Mouse (Mus musculus): ENCODE results near the gene Npepps.

Npepps gene

DNA sequence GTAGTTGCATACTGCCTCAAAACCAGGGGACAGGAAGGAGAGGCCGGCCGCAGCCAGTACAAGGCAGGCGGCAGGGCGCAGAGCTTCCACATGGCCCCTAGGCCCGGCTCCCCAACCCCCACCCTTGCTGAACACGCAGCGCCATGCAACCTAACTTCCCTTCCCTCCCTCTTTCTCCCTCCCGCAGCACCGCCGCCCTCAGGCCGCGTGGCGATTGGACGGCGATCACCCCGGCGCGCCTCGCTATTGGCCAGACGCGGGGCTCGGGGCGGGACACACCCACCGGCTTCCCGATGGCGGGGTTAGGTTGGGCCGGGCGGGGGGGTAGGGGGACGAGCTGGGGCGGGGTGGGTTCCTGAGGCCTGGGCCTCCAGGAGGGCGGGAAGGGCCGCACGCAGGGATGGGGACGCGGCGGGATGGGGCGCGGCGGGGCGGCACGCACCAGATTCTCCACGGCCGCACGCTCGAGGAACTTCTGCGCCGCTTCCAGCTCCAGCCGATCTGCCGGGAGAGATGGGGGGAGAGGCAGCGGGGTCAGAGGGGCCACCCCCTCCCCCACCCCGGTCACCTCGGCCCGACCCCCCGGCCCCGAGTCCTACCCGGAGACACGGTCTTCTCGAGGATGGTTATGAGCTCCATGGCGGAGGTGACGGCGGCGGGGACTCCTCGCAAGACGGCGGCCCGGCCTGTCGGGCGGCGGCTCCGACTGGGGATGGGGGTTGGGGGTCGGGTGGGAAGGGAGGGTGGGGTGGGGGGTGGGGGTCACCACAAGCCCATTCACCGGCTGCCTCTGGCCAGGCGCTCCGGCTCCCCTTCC, 93.3 kb downstream of the Npepps start:
- peak; percentile 97 to 98 for DNase-seq (ENCODE audit: low spot score in 2 of 2)

DNA sequence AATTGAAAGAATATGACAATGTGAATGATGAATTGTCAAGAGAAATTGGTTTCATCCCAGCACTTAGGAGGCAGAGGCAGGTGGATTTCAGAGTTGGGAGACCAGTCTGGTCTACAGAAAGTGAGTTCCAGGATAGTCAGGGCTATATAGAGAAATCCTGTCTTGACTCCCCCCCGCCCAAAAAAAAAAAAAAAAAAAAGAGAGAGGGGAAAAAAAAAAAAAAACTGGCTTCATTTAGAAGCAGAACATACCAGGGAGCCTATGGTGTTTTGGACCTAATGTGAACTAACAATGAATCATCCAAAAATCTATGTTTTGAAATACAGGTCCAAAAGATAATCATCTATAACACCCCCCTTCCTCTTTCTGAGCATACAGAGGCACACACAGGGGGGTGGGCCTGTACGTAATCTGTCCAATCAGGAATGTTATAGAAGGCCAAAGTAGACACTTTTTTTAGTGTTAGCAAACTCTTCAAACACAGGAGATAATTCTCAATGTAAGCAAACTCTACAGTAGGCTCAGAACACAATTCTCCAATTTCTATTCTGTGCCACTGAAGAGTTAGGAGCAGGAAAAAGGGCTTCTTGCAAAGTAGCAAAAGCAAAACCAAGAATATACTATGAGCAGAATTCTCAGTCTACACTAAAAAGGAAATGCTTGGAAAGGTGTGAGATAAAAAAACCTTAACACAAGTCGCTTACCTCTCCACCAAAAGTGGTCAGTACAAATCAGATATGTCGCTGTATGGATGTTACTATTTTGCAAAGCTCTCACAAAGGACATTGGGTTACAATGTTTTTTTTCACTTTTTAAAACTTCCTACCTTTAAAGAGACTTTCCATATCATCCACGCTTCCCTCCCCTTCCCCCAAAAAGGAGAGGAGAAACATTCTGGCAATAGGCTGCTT, 94.5 kb downstream of the Npepps start:
- no peak for DNase-seq (ENCODE audit: low spot score in 2 of 2)

DNA sequence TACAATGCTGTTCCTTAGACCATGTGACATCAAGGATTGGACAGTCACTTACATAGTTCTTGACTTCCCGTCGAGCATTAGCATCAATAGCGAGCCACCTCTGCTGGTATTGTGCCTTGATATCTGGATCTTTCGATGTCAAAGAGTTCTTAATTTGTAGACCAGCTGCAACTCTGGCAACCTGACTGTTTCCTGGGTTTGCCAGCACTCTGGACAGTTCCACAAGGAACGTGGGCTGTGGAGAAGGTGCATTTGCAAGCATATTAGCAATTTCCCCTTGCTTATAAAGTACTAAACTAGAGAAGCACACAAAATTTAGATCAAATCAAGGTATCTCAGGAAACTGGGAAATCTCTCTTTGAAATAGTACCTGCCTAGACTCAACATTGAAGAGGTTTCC, 95.6 kb downstream of the Npepps start:
- no peak for DNase-seq (ENCODE audit: low spot score in 2 of 2)

DNA sequence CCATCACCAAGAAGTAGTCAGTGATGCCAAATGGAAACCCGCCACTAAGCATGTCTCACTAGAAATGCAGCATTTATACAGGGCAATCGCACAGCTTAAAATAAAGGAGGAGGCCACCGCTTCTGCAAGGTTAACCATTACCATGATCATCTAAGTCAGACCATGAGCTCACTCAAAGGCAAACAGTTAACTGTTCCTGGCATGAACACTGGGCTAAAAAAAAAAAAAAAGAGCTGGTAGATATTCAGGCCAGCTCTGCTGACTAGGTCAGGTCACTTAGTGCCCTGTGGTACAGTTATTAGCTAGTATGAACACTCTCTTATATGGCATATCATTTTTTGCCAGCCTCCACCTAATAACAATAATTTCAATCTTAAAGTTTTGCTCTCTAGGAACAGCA, 98.0 kb downstream of the Npepps start:
- DNase-seq (ENCODE audit: low spot score in 2 of 2): no peak

DNA sequence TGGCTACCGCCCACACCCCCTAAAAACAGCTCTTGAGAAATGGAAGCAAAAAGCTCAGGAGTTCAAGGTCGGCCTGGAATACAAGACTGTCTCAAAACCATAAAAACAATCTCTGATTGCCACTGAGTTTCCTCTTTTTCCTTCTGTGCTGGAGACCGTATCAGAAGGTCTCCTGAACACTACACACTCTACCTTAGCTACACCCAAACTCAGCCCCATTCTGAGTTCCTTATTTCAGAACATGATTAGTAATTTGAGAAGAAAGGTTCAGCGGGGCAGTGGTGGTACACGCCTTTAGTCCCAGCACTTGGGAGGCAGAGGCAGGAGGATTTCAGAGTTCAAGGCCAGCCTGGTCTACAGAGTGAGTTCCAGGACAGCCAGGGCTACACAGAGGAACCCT, 99.4 kb downstream of the Npepps start:
- DNase-seq (ENCODE audit: low spot score in 2 of 2): no peak

DNA sequence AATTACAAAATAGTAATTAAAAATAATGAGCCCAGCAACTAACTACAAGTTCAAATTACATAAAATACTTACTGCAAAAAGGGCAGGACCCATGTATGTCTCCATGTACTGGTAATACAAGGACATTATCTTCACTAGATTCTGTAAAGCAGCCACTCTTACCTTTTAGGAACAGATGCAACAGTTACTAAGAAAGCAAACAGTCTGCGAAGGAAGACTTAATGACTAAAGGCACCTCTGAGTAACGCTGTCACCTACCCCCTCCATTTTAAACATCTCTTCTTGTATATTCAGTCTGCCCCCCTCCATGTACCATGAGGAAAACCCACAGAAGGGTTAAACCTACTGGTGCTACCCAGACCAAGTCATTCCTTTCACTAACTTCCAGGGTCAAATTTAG, 102.2 kb downstream of the Npepps start:
- DNase-seq (ENCODE audit: low spot score in 2 of 2): no peak

DNA sequence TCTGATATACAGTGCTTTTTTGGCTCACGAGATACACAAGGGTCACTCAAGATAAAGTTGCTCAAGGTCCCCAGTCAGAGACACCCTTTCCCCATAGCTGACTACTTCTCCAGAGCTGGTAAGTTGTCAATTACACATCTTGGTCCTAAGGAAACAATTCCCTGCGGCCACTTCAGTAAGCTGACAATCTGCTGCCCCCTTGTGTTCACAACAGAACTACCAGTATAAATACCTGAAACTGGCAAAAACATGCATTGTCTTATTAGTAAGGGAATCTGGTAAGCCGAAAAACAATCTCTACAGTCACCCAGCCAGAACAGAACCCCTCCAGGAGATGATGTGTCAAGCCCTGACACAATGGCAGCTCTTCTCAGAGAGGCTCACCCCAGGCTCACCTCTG, 103.6 kb downstream of the Npepps start:
- peak in 1 of 2 experiments; percentile 51 for DNase-seq (ENCODE audit: low spot score in 2 of 2)

DNA sequence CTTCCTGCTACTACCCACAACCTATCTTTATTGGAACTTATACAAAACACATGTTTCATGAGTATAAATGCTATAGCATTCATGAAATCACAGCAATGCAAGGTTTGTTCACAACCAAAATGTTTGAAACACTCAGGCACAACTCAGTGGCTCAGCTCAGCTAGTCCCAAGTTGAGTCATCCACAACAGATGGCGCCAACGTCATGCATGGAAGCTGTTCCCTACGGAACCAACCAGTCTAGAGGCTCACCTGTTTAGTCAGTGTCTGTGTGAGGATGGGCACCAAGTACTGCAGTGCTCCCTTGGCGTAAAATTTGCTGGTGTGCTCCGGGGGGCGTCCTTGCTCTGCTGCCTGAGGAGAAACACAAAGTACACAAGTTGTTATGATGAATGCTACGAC, 104.9 kb downstream of the Npepps start:
- DNase-seq (ENCODE audit: low spot score in 2 of 2): peak in 1 of 2 experiments; percentile 43

DNA sequence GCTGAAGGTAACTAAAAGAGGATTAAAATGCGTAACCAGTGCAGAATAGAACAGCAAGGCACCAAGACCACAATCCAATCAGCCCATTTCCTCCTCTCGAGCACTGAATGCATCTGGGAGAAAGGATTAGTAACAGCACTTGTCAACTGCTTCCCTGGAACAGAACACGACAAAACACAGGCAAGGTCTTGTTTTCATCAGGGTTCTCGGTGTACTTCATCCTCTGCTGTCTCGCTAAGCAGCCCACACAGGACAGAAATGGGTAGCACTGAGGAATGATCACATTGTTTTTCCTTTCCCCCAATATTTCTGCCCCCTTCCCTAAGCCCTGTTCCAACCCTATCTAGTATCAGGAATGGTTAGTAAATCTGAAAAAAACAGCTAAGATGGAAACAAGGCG, 120.1 kb downstream of the Npepps start:
- DNase-seq (ENCODE audit: low spot score in 2 of 2): no peak

DNA sequence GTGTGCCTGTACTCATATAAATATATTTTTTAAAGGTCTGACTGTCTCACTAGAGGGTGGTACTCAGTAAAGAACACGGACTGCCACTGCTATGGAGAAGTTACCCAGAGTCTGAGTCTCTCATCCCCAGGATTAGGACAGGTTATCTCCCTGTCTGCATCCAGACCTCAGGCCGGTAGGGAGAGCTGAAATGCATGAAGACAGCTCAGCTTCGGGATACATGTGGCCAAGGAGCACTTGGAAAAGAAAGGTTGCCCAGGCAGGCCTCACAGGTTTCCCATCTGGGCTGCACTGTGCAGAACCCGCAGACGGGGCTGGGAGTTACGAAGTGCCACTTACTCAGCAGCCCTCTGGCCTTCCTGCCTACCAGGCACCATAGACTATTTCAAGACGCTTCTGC, 123.4 kb downstream of the Npepps start:
- DNase-seq (ENCODE audit: low spot score in 2 of 2): no peak
